Mouse (Mus musculus) layer of hippocampus, adult 8-10 months (tissue): Measurements from ENCODE around the gene Mex3a. TPM values are rescaled to one million over a fixed set of nuclear protein-coding genes. Genes with fewer than 3 reads are reported as not detected.
A peak's percentile ranks its signal among the peaks of the same experiment; 100 is the strongest.
"Not testable (repeated sequence)": the region's sequence is repeated elsewhere in the genome, so short reads cannot be mapped to it uniquely, and the experiment has no call there.

ENCODE experiments used
- DNase-seq, 2 experiments: peaks; one replicate each; pipeline ENCODE4 v3.0.0; 2022; ENCODE audit warnings: low spot score in 2 of 2
- microRNA-seq, 2 experiments: library from miRNA; unstranded; fragments of <30 nt; microRNA quantifications; one replicate each; pipeline ENCODE4 v1.2.0; 2022
- total RNA-seq, 4 experiments: library from RNA; stranded (reverse); gene quantifications; 2 replicates each; pipeline ENCODE4 v1.2.4; 2022

Mex3a gene
- total RNA-seq, 4 experiments from 2014 or later = 2.4 to 2.8 (median 2.6) TPM

DNA sequence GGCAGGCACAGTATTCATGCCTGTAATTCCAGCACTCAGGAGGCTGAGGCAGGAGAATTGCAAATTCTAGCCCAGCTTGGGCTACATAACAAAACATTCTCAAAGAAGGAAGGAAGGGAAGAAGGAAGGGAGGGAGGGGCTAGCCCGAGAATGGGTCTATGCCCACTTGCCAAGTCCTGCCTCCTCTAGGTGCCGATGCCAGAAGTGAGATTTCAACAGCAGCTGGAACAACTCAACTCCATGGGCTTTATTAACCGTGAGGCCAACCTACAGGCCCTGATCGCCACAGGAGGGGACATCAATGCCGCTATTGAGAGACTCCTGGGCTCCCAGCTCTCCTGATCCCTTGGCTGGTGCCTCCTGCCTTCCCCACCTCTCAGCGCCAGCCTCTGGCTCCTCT is 35.7 kb downstream of the Mex3a start:
- no peak for DNase-seq

DNA sequence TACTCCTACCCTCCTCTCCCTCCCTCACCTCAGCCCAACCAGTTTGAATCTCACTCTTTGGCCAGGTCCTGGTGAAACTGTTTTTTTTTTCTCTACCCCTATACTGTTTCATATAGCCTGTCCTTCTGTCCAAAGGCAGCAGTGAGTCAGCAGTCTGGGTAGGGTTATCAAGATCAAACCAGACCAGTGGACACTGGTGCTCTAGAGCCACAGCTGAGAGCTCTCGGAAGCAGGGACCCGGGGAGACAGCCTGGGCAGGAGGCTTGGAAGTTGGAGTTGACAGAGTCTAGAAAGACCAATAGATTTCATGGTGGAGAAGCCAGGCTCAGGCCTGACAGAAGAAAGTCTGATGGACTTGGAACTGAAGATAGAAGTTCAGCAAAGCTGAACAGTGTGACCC is 36.4 kb downstream of the Mex3a start:
- no peak for DNase-seq

DNA sequence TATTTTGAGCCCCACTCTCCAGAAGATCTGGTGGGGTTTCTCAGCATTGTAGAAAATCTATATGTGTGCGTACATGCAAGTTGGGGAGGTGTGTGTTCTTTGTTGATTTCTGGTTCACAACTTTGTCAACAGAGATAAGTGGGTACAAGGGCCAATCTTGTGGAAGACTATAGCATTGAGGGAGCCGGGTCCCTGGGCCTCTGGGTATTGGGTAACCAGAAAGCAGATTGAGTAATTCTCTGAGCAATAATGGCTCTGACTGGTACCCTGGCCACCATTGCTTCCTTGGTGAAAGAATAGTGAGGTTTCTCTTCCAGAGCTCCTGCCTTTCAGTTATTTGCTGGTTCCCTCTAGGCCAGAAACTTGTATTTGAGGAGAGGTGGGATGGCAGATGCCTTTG is 36.9 kb downstream of the Mex3a start:
- no peak for DNase-seq

DNA sequence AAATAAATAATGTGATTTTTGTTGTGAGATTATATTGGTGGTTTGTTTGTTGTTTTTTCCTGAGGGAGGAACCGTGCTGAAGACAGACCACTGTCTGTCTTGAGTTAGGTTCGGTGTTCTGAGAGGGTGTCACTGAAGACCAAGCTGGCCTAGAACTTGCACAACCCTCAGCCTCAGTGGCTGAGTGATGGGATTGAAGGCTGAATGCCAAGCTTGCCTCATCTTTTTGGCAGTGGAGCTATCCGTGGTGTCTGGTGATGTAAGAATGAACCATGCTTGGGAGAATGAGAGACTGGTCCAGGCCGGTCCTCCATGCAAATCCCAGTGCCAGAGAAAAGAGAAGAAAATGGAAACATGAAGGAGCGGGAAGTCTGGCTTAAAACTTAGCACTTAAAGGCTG is 37.5 kb downstream of the Mex3a start:
- no peak for DNase-seq

- DNase-seq = no peak
Observed at GRCm38 (mm10) chr3:88570341-88570740, 38.1 kb downstream of the Mex3a start.

DNA sequence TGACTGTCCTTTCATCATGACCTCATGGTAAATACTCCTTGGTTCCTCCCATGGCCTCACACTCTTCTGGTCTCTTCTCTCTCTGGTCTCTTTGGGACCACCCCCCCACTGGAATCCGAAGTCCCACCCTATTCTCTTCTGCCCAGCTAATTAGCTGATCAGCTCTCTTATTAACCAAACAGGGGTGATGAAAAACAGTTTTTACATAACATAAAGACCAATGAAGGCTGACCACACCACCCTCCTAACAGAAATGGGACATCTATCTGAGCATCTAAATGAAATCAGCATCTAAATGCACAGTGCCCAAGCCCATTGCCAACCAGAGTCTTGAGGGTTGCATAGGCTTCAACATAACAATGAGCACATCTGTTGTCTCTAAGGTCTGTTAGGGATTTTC is 39.7 kb downstream of the Mex3a start:
- no peak for DNase-seq

GRCm38 (mm10) chr3:88572835-88573234 is 40.6 kb downstream of the Mex3a start:
- no peak for DNase-seq

- no peak for DNase-seq
Observed at GRCm38 (mm10) chr3:88573810-88574209, 41.6 kb downstream of the Mex3a start.

GRCm38 (mm10) chr3:88575540-88575939 is 43.3 kb downstream of the Mex3a start, which contains the start of gene Ssr2:
Ssr2 (plus strand) TSS chr3:88575876.
- DNase-seq = no peak

DNA sequence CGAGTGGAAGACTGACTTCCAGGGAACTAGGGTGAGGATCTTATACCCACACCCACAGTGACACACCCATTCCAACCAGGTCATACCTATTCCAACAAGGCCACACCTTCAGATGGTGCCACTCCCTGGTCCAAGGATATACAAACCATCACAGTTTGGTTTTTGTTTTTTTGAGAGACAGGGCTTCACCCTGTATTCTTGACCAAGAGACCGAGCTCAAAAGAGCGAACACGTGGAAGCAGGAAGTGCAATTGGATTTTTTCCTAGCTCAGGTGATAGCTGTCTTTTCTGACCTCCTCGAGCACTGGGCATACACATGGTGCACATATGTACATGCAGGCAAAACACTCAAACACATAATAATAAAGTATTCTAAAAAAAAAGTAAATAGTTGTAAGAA is 45.7 kb downstream of the Mex3a start:
- not testable (repeated sequence) for DNase-seq

DNA sequence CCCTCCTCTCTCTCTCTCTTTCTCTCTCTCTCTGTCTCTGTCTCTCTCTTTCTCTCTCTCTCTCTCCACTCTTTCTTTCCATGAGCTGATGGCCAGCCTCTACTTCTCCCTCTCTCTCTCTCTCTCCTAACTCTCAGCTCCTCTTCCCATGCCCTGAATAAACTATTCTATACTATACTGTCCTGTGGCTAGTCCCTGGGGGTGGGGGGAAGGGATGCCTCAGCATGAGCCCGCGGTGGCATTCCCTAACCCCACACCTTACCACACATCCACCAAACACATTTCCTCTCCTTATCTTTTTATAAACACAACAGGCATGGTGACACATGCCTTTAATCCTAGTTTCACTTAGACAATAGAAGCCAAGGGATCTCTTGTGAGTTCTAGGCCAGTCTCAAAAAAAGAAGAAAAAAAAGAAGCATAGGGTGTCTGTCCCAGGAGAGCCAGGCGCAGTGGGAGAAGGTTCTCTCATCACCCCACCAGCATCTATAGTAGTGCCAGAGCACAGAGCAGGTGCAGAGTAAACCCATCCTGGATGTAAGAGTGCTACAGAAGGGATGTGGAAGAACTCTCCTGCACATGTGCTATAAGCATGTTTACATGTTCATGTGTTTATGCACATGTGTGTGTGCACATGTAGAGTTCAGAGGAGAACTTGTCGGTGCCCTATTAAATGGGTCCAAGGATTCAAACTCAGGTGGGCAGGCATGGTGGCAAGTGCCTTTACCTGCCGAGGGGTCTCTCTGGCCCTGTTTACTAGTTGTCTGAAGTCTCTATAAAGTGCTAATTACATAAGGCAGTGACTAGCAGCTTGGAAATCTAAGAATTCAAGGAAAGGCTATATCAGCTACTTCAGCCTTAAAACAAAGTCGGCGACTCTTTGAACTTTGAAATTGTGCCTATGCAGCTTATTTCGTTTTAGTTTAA is 46.6 kb downstream of the Mex3a start:
- DNase-seq = no peak

DNA sequence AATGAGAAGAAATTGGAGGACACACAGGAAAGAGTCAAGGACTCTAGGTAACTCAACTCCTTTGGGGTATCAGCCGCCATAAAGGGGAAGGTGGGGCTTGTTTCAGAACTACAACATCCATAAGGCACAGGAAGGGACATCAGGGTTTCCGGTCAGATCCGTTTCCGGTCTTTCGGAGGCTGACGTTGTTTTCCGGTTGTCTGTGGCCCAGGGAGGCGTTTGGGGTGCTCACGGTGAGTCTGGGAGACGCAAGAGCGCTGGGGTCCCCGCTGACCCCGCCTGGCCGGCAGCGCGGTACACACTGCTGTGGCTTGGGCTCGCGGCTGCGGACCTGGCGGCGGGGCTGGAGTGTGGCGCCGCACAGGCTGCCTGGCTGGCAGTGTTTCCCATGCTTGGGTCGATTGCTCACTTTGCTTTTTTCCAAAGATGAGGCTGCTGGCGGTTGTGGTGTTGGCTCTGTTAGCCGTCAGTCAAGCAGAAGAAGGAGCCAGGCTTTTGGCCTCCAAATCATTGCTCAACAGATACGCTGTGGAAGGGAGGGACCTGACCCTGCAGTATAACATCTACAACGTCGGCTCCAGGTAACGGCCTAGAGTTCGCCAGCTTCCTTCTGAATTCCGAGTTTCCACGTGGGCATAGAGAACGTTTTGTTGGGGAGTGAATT is 47.4 kb downstream of the Mex3a start:
- DNase-seq = peak; percentile 76 to 78

GRCm38 (mm10) chr3:88585769-88586168 is 53.6 kb downstream of the Mex3a start:
- no peak for DNase-seq

- no peak for DNase-seq
Observed at GRCm38 (mm10) chr3:88586640-88587039, 54.4 kb downstream of the Mex3a start.

- no peak for DNase-seq
Observed at GRCm38 (mm10) chr3:88590246-88590645, 58.1 kb downstream of the Mex3a start.

Small RNA genes lying within 50 kb of the gene (microRNA-seq; reads per million reads assigned to microRNA genes)
- 0 reads per million in 2 experiments for gene Mir1905

Other genes starting within 250 kb of the Mex3a start
- gene Gm38392, start 245.2 kb upstream of the Mex3a start, total RNA-seq = under 1 TPM in 2 of 4 experiments, not detected in 2; 0.45 to 0.54 TPM
- gene Tsacc, start 235.4 kb upstream of the Mex3a start, total RNA-seq = 1 to 10 TPM; 4.0 to 7.0 (median 4.4) TPM
- gene Cct3, start 235.3 kb upstream of the Mex3a start, total RNA-seq = 100 to 1,000 TPM; 172 to 207 (median 187) TPM
- gene Glmp, start 207.4 kb upstream of the Mex3a start, total RNA-seq = 100 to 1,000 TPM in 2 of 4 experiments, 10 to 100 TPM in 2; 92.1 to 138 (median 99.4) TPM
- 1 to 10 TPM; 1.3 to 2.7 (median 1.7) TPM for gene Tmem79, start 196.2 kb upstream of the Mex3a start, total RNA-seq
- gene Smg5, start 196.1 kb upstream of the Mex3a start, total RNA-seq = 10 to 100 TPM; 68.5 to 94.9 (median 74.2) TPM
- 10 to 100 TPM; 16.8 to 25.2 (median 19.3) TPM for gene Paqr6, start 167.8 kb upstream of the Mex3a start, total RNA-seq
- 1 to 10 TPM; 1.0 to 2.5 (median 2.0) TPM for gene Bglap3, start 159.7 kb upstream of the Mex3a start, total RNA-seq
- gene Bglap2, start 153.7 kb upstream of the Mex3a start, total RNA-seq = 1 to 10 TPM in 2 of 4 experiments, not detected in 2; 1.6 to 2.8 TPM
- 1 to 10 TPM in 1 of 4 experiments, not detected in 3; 1.3 TPM for gene Bglap, start 147.9 kb upstream of the Mex3a start, total RNA-seq
- gene Pmf1, start 122.1 kb upstream of the Mex3a start, total RNA-seq = 1 to 10 TPM; 5.5 to 8.3 (median 6.0) TPM
- 10 to 100 TPM; 66.0 to 72.8 (median 68.6) TPM for gene Slc25a44, start 107.3 kb upstream of the Mex3a start, total RNA-seq
- 10 to 100 TPM; 43.0 to 52.1 (median 50.8) TPM for gene Sema4a, start 71.2 kb upstream of the Mex3a start, total RNA-seq
- 10 to 100 TPM; 38.0 to 45.6 (median 40.2) TPM for gene Lmna, start 22.4 kb upstream of the Mex3a start, total RNA-seq
- 1 to 10 TPM in 1 of 4 experiments, not detected in 3; 1.5 TPM for gene Rab25, start 15.9 kb downstream of the Mex3a start, total RNA-seq
- 100 to 1,000 TPM in 3 of 4 experiments, 10 to 100 TPM in 1; 89.2 to 111 (median 106) TPM for gene Lamtor2, start 20.7 kb downstream of the Mex3a start, total RNA-seq
- 100 to 1,000 TPM in 2 of 4 experiments, 10 to 100 TPM in 2; 96.1 to 118 (median 107) TPM for gene Ubqln4, start 21.4 kb downstream of the Mex3a start, total RNA-seq
- 10 to 100 TPM; 86.4 to 96.0 (median 90.1) TPM for gene Ssr2, start 43.5 kb downstream of the Mex3a start, total RNA-seq
- 100 to 1,000 TPM; 210 to 272 (median 257) TPM for gene Arhgef2, start 73.6 kb downstream of the Mex3a start, total RNA-seq
- gene Rxfp4, start 120.7 kb downstream of the Mex3a start, total RNA-seq = not detected
- 10 to 100 TPM; 47.5 to 69.8 (median 54.1) TPM for gene Khdc4, start 153.4 kb downstream of the Mex3a start, total RNA-seq
- 10 to 100 TPM; 39.5 to 44.0 (median 43.6) TPM for gene Rit1, start 184.4 kb downstream of the Mex3a start, total RNA-seq
- gene Syt11, start 242.8 kb downstream of the Mex3a start, total RNA-seq = 100 to 1,000 TPM; 494 to 515 (median 510) TPM